Mouse (Mus musculus) gastrocnemius, adult 2 months (tissue): ENCODE measurements around the gene Cdc37. TPM values are rescaled to one million over a fixed set of nuclear protein-coding genes. Genes with fewer than 3 reads are reported as not detected.
"Not testable (repeated sequence)": the region's sequence is repeated elsewhere in the genome, so short reads cannot be mapped to it uniquely, and the experiment has no call there.

ENCODE experiments used
- DNase-seq: peaks from one replicate; pipeline ENCODE4 v3.0.0; 2022
- H3K27ac ChIP-seq: fragments of 200-600 bp; 2 replicates; pipeline ENCODE4 v1.8.1; 2022; ENCODE audit warnings: mild to moderate bottlenecking
- H3K4me3 ChIP-seq: fragments of 200-600 bp; 2 replicates; pipeline ENCODE4 v1.8.1; 2022; ENCODE audit warnings: mild to moderate bottlenecking, moderate library complexity
- CTCF ChIP-seq: fragments of 200-600 bp; IDR thresholded peaks from 2 replicates; pipeline ENCODE4 v1.8.1; 2022; ENCODE audit warnings: antibody characterized with exemption, mild to moderate bottlenecking, moderate library complexity
- intact Hi-C: fragments of 180-260 bp; cut with DNase I; formaldehyde crosslinking; loops from one replicate; pipeline ENCODE4 v1.15.1; 2025
- long read RNA-seq, 2 experiments: library from polyadenylated mRNA; stranded (forward); transcript quantifications; one replicate each; pipeline ENCODE4 v2.0.0; 2021
- total RNA-seq, 2 experiments: library from RNA; stranded (reverse); gene quantifications; 2 replicates each; pipeline ENCODE4 v1.2.3; 2021

Gene Cdc37
- 100 to 1,000 TPM; 116 to 139 TPM for total RNA-seq
- long read RNA-seq, experiment 1, full-length matches to known transcripts, result 150 of 186 reads
- long read RNA-seq, experiment 1, partial matches to known transcripts, result 13 of 186 reads
- long read RNA-seq, experiment 1, other reads (novel, unspliced or antisense), result 23 of 186 reads
- long read RNA-seq, experiment 2, full-length matches to known transcripts, result 163 of 193 reads
- long read RNA-seq, experiment 2, partial matches to known transcripts, result 16 of 193 reads
- long read RNA-seq, experiment 2, other reads (novel, unspliced or antisense), result 14 of 193 reads

- TF ChIP-seq CTCF, result 0 out of 2 replicates have a peak, but pooled peaks have one; percentile 3
These were observed at the start of gene Cdc37 for GRCm38 (mm10) chr9:21149654-21150419. Gene Cdc37 (minus strand): TSS chr9:21149982.

GRCm38 (mm10) chr9:21198960-21199359, 49.2 kb upstream of the Cdc37 start:
- Histone ChIP-seq H3K27ac (no peak overlapping the region), H3K4me3 (no peak overlapping the region)
- DNase-seq, result no peak
- no peak for TF ChIP-seq CTCF
- intact Hi-C loops, result no loop called here

More at GRCm38 (mm10) chr9:21149654-21150419, at the start of gene Cdc37:
- peak within 1 kb of the TSS; percentile 93 for H3K27ac ChIP-seq
- peak; percentile 96 for DNase-seq
- H3K4me3 ChIP-seq, result peak within 1 kb of the TSS; percentile 71
- intact Hi-C loops, result loop anchor here (2.0 to 5.0 kb wide), 2 partner anchors 58 to 71 kb away; partner anchors contain the start of genes Gm38431 and Raver1

- intact Hi-C loops, result no loop called here
- Histone ChIP-seq H3K27ac (no peak overlapping the region), H3K4me3 (no peak overlapping the region)
- no peak for TF ChIP-seq CTCF
- DNase-seq, result no peak
These were observed 48.2 kb upstream of the Cdc37 start for GRCm38 (mm10) chr9:21197981-21198380.

- Histone ChIP-seq H3K27ac (no peak overlapping the region), H3K4me3 (no peak overlapping the region)
- intact Hi-C loops, result no loop called here
- DNase-seq, result no peak
- TF ChIP-seq CTCF, result no peak
These were observed 47.0 kb upstream of the Cdc37 start for GRCm38 (mm10) chr9:21196521-21197433.

- DNase-seq, H3K4me3 ChIP-seq, intact Hi-C loops, H3K27ac ChIP-seq: not testable (repeated sequence)
These were observed 46.1 kb upstream of the Cdc37 start for GRCm38 (mm10) chr9:21195736-21196505.

GRCm38 (mm10) chr9:21194787-21195493, 45.2 kb upstream of the Cdc37 start:
- no peak for DNase-seq
- no peak overlapping the region for H3K27ac ChIP-seq
- H3K4me3 ChIP-seq, result no peak overlapping the region
- TF ChIP-seq CTCF, result no peak
- intact Hi-C loops, result no loop called here

GRCm38 (mm10) chr9:21193786-21194185, 44.0 kb upstream of the Cdc37 start:
- no peak for TF ChIP-seq CTCF
- intact Hi-C loops, result no loop called here
- Histone ChIP-seq H3K27ac (no peak overlapping the region), H3K4me3 (no peak overlapping the region)
- no peak for DNase-seq

GRCm38 (mm10) chr9:21190670-21191069, 40.9 kb upstream of the Cdc37 start:
- intact Hi-C loops, result no loop called here
- no peak for TF ChIP-seq CTCF
- no peak overlapping the region for H3K27ac ChIP-seq
- DNase-seq, result no peak
- no peak overlapping the region for H3K4me3 ChIP-seq

- no peak for DNase-seq
- H3K4me3 ChIP-seq, result no peak overlapping the region
- H3K27ac ChIP-seq, result no peak overlapping the region; the same call in 1 of the 2 replicates
- intact Hi-C loops, result no loop called here
- TF ChIP-seq CTCF, result peak; percentile 32
These were observed 40.1 kb upstream of the Cdc37 start for GRCm38 (mm10) chr9:21189905-21190304.

GRCm38 (mm10) chr9:21185436-21185835, 35.7 kb upstream of the Cdc37 start:
- peak overlapping the region; percentile 95 for H3K27ac ChIP-seq
- DNase-seq, result peak; percentile 85
- no peak for TF ChIP-seq CTCF
- intact Hi-C loops, result loop anchor here (2.0 kb wide), 1 partner anchor 35 kb away; no protein-coding TSS in a partner anchor
- peak overlapping the region; percentile 85 for H3K4me3 ChIP-seq

GRCm38 (mm10) chr9:21184733-21185132, 35.0 kb upstream of the Cdc37 start:
- peak overlapping the region; percentile 85 for H3K4me3 ChIP-seq
- intact Hi-C loops, result loop anchor here (2.0 kb wide), 1 partner anchor 36 kb away; no protein-coding TSS in a partner anchor
- peak; percentile 93 for DNase-seq
- no peak for TF ChIP-seq CTCF
- peak overlapping the region; percentile 95 for H3K27ac ChIP-seq
